Mouse (Mus musculus) thymus, postnatal 36 days (tissue): Measurements from ENCODE around the gene Stk11.

Experiments used
- DNase-seq, 2 experiments: peaks; one replicate each; pipeline ENCODE4 v3.0.0; 2022; ENCODE audit warnings: mixed read lengths in 2 of 2

Gene Stk11

DNA sequence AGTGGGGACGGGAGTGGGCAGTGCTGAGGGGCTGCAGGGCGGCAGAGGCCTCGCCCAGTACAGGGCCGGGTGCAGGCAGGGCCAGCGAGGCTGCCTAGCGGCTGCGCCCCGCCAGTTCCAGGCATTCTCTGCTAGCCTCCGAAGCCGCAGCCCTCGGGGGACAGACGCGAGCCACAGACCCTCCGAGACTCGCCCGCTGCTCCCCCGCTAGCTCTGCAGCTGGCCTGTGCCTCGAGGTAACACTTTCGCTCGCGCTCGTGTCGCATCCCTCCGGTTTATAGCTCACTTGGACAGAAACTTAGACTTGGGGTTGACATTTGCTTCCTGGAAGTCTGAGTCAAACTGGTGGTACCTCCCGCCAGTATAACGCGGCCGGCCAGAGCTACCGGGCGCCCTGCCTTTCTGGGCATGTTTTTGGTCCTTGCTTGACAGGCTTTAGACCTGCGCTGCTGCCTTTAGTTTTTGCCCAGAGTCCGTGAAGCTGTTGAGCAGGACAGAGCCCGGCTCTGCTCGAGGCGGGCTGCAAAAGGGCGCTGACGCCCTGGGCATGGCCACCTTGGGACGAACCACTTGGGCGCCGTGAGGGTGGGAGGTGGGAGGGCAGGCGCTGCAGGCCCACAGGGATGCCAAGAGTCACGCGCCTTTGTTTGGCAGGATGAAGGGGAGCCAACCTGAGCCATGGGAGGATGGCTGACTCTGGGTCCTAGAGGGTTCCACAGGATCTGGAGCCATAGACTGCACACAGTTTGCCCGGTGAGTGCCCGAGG lies 56.3 kb downstream of the Stk11 start:
- peak in 1 of 2 experiments; percentile 51 for DNase-seq

GRCm38 (mm10) chr10:80172527-80173292 lies 57.1 kb downstream of the Stk11 start, which contains the start of gene 1600002K03Rik:
1600002K03Rik (plus strand) TSS chr10:80172944.
- DNase-seq, result peak; percentile 88 to 89

GRCm38 (mm10) chr10:80173358-80173757 lies 57.8 kb downstream of the Stk11 start:
- no peak for DNase-seq

DNA sequence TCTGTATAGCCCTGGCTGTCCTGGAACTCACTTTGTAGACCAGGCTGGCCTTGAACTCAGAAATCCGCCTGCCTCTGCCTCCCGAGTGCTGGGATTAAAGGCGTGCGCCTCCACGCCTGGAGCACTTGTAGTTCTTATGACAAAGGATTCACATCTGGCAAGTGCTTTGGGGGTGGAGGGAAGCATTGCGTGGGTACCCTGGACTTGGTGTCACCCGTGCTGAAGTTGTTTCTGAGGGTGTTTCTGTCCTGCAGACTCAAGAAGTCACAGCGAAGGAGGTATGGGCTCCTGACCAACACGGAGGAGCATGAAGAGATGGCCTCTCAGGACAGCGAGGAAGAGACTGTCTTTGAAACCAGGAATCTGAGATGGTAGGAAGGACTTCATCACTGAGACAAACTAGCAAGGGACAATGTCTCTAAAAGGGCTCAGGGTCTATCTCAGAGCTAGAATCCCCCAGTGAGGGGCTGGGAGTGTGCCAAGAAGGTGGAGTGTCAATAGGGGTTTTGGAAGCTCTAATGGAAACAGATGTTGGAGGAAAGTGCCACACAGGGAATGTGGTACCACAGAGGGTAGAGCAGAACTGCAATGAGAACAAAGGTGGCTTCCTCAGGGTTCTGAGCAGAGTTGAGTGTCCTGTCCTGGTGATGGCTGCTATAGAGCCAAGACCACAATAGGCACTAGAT lies 58.5 kb downstream of the Stk11 start:
- DNase-seq, result no peak

DNA sequence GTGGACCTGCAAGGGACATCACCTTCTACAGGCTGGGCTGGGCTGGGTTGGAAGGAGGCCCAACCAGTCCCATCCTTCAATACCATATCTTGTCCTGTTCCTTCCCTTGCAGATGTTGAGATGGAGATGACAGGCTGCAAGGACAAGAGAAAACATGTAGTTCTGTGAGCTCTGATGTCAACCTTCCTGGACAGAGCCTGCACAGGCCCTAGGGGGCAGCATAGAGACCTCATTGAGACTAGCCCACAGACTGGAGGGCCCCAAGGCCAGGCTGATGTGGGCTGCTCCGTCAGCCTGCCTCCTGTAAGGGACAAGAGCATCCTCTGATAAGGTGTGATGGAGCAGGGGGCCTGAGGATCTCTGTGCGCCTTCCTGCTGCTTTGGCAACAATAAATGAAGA lies 59.1 kb downstream of the Stk11 start:
- DNase-seq, result peak; percentile 49 to 61

- no peak for DNase-seq
Observed at GRCm38 (mm10) chr10:80175536-80176269, 60.1 kb downstream of the Stk11 start.

DNA sequence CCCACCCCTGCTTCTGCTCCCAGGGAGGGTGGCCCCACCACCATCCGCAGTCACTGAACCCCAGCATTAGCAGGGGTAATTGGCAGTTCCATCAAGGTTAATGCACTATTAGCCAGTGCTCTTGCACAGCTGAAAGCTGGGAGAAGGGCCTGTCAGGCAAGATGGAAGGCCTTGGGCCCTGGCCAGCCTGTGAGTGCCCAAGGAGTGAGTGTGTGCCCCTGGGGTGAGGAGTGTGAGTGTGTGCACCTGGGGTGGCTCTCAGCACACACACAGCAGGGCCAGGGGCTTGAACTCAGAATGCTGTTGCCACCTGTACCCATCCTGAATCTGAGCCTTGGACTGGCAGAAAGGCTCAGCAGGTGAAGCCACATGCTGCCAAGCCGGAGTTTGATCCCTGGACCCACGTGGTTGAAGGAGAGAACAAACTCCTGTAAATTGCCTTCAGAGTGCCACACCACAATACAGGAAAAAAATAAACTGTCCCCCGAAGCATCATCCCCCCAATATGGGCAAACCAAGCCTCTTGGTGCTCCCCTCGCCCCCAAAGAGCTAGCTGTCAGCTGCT lies 60.7 kb downstream of the Stk11 start:
- no peak for DNase-seq

DNA sequence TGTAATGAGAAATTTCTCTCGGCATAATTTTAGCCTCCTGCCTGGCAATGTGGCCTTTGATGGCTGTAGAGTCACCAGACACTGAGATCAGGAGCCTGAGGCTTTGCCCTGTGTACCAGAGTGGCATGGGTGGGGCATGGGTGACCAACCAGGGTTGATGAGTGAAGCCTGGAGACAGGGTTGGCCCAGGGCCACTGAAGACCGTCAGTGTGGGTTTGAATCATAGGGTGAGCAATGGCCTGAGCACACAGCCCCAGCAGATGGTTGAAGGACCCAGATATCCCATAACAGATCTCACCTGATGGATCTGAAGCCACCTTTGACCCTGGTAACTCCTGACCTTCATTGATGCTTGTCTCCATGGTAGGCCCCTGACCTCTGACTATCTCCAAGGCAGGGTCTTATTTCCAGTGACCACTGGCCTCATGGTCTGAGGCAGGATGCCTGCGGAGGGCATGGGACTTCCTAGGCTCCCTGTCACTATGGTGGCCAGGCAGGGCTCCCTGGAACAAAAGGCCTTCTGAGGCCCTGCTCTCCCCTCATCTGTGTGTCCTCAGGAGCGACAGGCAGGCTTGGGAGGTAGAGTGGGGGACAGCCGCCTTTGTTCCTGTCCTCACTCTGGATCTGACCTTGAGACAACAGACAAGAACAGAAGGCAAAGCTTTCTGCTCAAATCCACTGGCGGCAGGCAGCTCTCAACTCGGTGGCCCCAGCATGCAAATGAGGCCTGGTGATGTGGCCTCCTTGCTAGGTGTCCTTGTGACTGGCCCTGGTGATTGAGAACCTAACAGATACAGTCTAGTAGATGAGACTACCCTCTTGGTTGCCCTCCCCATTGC lies 62.1 kb downstream of the Stk11 start:
- DNase-seq, result no peak

- peak in 1 of 2 experiments; percentile 52 for DNase-seq
Observed at GRCm38 (mm10) chr10:80179068-80180051, 63.8 kb downstream of the Stk11 start, which contains the start of gene Efna2. Efna2 (plus strand) TSS chr10:80179482.
